Mouse (Mus musculus) hindbrain, embryonic 15.5 days (tissue): Measurements from ENCODE around the gene Lrp6. TPM values are rescaled to one million over a fixed set of nuclear protein-coding genes. Genes with fewer than 3 reads are reported as not detected.

Experiments used
- ATAC-seq: fragments of 200-750 bp; cut with Nextera tagmentation; 2 replicates; pipeline ENCODE4 v1.8.0; 2017; ENCODE audit warnings: low read depth, moderate number of reproducible peaks, moderate TSS enrichment; ENCODE audit not compliant: low FRiP score
- H3K27ac ChIP-seq: fragments of 300-500 bp; sonication (generic); replicated peaks from 2 replicates; pipeline ENCODE4 v1.5.1; 2015; ENCODE audit warnings: mild to moderate bottlenecking, inconsistent platforms
- H3K27me3 ChIP-seq: fragments of 300-500 bp; sonication (generic); 2 replicates; pipeline ENCODE4 v1.6.1; 2015; ENCODE audit warnings: control low read depth, inconsistent platforms
- H3K36me3 ChIP-seq: fragments of 300-500 bp; sonication (generic); 2 replicates; pipeline ENCODE4 v1.6.1; 2015; ENCODE audit warnings: control low read depth, inconsistent platforms
- H3K4me1 ChIP-seq: fragments of 300-500 bp; sonication (generic); replicated peaks from 2 replicates; pipeline ENCODE4 v1.6.1; 2015; ENCODE audit warnings: control low read depth, inconsistent platforms
- H3K4me2 ChIP-seq: fragments of 300-500 bp; sonication (generic); 2 replicates; pipeline ENCODE4 v1.6.1; 2015; ENCODE audit warnings: moderate library complexity, mild to moderate bottlenecking, inconsistent platforms
- H3K4me3 ChIP-seq: fragments of 300-500 bp; sonication (generic); 2 replicates; pipeline ENCODE4 v1.5.1; 2015; ENCODE audit warnings: mild to moderate bottlenecking, inconsistent platforms
- H3K9ac ChIP-seq: fragments of 300-500 bp; sonication (generic); 2 replicates; pipeline ENCODE4 v1.6.1; 2015; ENCODE audit warnings: inconsistent platforms
- H3K9me3 ChIP-seq: fragments of 300-500 bp; sonication (generic); 2 replicates; pipeline ENCODE4 v1.6.1; 2016; ENCODE audit warnings: control low read depth, inconsistent platforms
- WGBS: fragments of 180-500 bp; shearing (Covaris S2); methylation state at CpG from one replicate; pipeline ENCODE4 v1.1.7; 2015; 5-methylcytosine and 5-hydroxymethylcytosine counted together
- polyA plus RNA-seq: library from polyadenylated mRNA; unstranded; fragments of >200 nt; fragmentation: Nextera tagmentation; extraction: Ambion mirVana; gene quantifications from 2 replicates; pipeline ENCODE4 v1.2.1, GENCODE M21; 2015

Lrp6 gene
- polyA plus RNA-seq, 1 experiment from 2014 or later: 16.4 TPM

DNA sequence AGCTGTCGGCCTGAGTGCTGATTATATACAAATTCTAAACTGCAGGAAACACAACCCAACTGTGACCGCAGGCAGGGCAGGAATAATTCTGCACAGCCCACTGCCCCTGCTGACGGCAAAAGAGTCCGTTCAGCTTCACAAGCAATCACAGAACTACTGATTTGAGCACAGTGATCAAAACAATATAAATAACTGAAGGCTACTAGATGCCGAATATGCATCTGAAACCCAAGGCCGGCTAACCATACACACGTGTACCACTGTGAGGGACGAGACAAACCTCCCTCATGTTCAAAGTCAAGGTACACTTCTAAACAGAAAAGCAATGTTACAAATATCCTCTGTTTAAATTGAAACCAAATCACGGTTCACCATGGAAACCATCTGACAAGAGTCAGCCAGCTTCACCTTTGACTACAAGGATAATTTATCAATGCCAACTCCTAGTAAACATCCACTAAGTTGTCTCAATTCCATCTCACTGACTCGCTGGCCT is 57.0 kb downstream of the Lrp6 start:
- H3K27me3 ChIP-seq: no peaks in the 10 kb centered on the region
- ATAC-seq: peak; percentile 25; the same call in 1 of the 2 replicates
- H3K4me2 ChIP-seq: no peak overlapping the region
- peaks cover 17% of the 10 kb centered on the region for H3K36me3 ChIP-seq
- no peak overlapping the region for H3K9ac ChIP-seq
- 35% methylated on average over 10 of the region's 10 CpGs for WGBS
- H3K9me3 ChIP-seq: no peaks in the 10 kb centered on the region
- peak overlapping the region; percentile 25 for H3K27ac ChIP-seq
- peaks cover 13% of the 10 kb centered on the region for H3K4me1 ChIP-seq
- H3K4me3 ChIP-seq: no peak overlapping the region

DNA sequence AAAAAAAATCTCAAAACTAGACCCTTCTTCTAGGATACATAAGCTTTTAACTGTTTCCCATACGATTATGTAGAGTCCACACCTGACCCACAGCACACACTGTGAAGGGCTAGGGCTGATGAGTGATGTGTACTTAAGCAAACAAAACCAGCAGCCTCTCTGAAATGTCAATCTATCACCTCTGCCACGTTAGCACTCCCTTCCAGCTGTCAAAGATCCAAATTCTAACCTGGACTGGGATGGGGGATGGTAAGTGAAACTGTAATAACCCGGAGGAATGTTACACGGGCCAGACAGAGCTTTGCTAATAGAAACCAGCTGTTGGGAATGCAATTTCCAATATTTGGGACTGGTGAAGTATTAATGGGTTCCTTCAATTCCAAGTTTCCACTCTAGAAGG is 61.9 kb downstream of the Lrp6 start:
- Histone ChIP-seq H3K4me2 (no peak overlapping the region), H3K27ac (no peak overlapping the region), H3K36me3 (peaks cover 17% of the 10 kb centered on the region), H3K27me3 (no peaks in the 10 kb centered on the region), H3K4me3 (no peak overlapping the region), H3K9ac (no peak overlapping the region), H3K4me1 (peaks cover 18% of the 10 kb centered on the region), H3K9me3 (no peaks in the 10 kb centered on the region)
- 57% methylated on average over 4 of the region's 4 CpGs for WGBS
- no peak for ATAC-seq

DNA sequence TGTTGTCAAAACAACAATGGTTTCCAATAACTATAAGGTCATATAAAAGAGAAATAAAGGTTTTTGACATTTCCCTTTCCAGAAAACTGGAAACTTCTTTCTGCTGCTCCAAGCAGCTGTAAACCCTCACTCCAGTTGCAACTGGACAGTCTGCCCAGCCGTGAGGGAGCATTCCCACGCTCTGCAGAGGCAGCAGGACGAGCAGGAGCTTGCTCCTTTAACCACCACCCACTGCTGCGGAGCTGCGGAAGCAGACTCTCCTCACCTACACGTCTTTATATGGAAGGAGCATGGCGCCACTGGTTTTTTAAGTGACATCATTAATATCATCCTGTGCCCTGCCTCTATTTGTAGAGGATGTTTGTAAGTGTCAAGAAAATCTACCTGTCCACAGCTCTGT is 64.4 kb downstream of the Lrp6 start:
- Histone ChIP-seq H3K4me2 (no peak overlapping the region), H3K4me3 (no peak overlapping the region), H3K9ac (no peak overlapping the region), H3K9me3 (no peaks in the 10 kb centered on the region), H3K27me3 (no peaks in the 10 kb centered on the region), H3K4me1 (peaks cover 14% of the 10 kb centered on the region), H3K36me3 (peaks cover 26% of the 10 kb centered on the region), H3K27ac (no peak overlapping the region)
- 72% methylated on average over 7 of the region's 7 CpGs for WGBS
- no peak for ATAC-seq

DNA sequence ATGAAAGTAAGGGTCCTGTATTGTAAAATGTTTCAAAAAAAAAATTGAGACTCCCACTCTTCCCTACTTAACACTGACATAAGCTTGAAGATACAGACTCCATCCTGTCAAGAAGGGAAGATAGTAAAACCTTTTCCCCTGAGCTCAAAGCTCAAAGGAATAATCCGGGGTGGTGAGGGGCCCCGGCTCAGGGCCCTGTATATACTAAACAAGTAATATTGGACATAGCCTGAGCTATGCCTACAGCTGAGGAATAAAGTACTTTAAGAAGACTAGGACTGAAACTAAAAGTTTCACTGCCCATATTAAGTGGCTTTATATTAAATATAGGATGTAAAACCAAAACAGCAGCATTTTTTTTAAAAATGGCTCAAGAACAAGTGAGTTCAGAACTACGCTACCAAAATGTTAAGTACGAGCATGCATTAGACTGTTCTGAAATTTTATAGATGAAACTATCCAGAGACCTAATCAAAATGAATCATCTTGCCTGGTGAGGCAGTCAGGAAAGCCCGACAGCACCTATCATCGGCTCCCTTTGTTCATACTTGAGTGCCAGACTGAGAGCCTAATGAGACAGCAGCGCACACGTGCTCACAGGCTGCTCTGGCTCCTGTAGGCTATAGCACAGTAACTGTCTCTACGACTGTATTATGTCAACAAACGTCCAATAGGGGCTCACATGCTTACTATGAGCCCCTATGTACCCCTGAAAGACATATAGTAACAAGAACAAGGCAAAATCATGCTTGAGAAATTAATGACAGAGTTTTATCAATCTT is 66.2 kb downstream of the Lrp6 start:
- 44% methylated on average over 10 of the region's 10 CpGs for WGBS
- peaks cover 15% of the 10 kb centered on the region for H3K36me3 ChIP-seq
- H3K9ac ChIP-seq: no peak overlapping the region
- H3K4me3 ChIP-seq: no peak overlapping the region
- H3K4me1 ChIP-seq: peaks cover 14% of the 10 kb centered on the region
- H3K27me3 ChIP-seq: no peaks in the 10 kb centered on the region
- H3K4me2 ChIP-seq: 0 out of 2 replicates have a peak overlapping the region, but pooled peaks have one; percentile 3
- peak overlapping the region; percentile 1; the same call in 1 of the 2 replicates for H3K27ac ChIP-seq
- ATAC-seq: peak; percentile 85
- H3K9me3 ChIP-seq: no peaks in the 10 kb centered on the region

DNA sequence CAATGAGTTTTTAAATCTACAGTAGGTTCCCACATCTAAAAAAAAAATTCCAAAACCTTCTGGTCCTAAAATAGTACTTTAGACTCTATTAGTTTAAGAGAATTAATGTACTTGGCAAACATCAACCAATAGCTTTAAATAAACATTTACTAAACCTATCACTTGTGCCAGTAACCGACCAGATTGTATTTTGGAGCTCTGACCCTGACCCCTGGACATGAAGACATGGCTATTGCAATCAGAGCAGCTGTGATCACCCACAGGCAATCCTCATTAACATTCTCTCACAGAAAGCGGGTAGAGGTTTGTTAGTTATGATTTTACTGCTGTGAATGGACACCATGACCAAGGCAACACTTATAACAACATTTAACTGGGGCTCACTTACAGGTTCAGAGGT is 67.7 kb downstream of the Lrp6 start:
- no peak overlapping the region for H3K4me2 ChIP-seq
- peaks cover 27% of the 10 kb centered on the region for H3K4me1 ChIP-seq
- no peaks in the 10 kb centered on the region for H3K9me3 ChIP-seq
- ATAC-seq: no peak
- H3K9ac ChIP-seq: no peak overlapping the region
- H3K27ac ChIP-seq: no peak overlapping the region
- H3K36me3 ChIP-seq: peaks cover 8% of the 10 kb centered on the region
- 71% methylated on average over 2 of the region's 2 CpGs for WGBS
- H3K27me3 ChIP-seq: no peaks in the 10 kb centered on the region
- no peak overlapping the region for H3K4me3 ChIP-seq

DNA sequence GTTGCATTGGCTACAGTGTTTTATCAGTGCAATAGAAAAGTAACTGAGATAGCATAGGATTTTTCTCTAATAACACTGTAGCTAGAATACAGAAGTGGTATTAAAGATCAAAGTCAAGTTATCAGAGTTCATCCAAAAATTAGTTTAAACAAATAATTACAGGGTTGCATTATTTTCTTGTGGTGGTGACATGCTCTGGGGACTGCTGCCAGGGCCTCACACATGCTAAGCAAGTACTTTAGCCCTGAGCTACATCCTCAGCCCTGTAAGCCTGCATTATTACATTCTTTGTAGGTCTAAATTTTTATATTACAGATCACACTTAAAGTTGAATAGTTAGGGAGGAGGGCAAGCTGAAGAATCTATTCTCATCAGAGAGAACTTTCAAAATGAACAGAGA is 68.2 kb downstream of the Lrp6 start:
- Histone ChIP-seq H3K4me2 (no peak overlapping the region), H3K27ac (no peak overlapping the region), H3K4me1 (peaks cover 30% of the 10 kb centered on the region), H3K9me3 (no peaks in the 10 kb centered on the region), H3K36me3 (peaks cover 8% of the 10 kb centered on the region), H3K27me3 (no peaks in the 10 kb centered on the region), H3K9ac (no peak overlapping the region), H3K4me3 (no peak overlapping the region)
- ATAC-seq: no peak

DNA sequence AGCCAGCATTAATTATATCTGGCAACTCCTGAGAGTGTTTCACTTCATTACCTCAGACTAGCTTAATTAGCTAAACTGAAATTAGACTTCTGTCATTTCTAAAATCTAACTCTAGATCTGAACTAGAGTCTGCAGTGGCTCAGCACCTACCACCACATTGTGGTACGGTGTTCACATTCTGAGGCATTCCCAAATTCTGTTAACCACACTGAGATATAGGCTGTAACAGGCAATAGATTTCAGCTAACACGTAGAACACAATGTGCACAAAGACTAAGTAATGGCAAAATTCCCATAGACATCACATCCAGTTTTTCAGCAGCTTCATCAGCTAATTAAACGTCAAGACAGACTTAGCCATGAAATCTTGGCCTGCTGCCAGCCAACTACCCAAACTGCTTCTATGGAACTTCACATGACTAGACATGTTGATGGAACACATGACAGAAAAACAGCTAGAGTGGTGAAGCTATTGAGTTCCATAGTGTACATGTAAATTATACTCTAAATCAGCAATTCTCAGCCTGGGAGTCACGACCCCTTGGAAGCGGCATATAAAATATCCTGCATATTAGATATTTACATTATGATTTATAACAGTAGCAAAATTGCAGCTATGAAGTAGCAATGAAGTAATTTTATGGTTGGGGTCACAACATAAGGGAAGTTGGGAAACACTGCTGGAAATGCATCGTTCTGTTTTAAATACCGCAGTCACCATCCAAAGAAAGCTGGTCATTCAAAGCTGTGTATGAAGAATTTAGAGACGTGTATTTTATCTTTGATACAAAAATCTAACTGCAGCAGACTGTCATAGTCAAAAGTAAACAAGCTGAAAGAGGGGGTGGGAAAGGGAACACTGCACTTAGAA is 71.7 kb downstream of the Lrp6 start:
- H3K9me3 ChIP-seq: no peaks in the 10 kb centered on the region
- H3K27me3 ChIP-seq: no peaks in the 10 kb centered on the region
- H3K36me3 ChIP-seq: peaks cover 8% of the 10 kb centered on the region
- peak; percentile 52; the same call in 1 of the 2 replicates for ATAC-seq
- peak overlapping the region; percentile 46 for H3K27ac ChIP-seq
- H3K9ac ChIP-seq: no peak overlapping the region
- no peak overlapping the region for H3K4me3 ChIP-seq
- no peak overlapping the region for H3K4me2 ChIP-seq
- WGBS: 66% methylated on average over 8 of the region's 8 CpGs
- H3K4me1 ChIP-seq: peaks cover 20% of the 10 kb centered on the region

DNA sequence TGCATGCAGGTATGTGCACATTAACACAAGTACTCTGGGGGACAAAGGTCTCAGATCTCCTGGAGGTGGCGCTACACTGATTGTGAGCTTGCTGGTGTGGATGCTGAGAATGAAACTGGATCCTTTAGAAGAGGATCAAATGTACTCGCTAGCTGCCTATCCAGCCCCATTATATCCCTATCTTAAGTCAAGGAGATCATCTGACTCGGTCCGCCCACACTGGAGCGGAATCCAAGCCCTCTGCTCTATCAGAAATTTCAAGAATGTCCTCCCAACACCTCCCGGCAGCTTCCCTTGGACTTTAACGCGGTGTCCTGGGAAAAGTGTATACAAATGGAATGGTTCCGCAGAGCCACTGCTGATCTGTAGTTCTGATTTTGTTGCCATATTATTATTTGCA is 77.1 kb downstream of the Lrp6 start:
- Histone ChIP-seq H3K4me3 (no peak overlapping the region), H3K9me3 (no peaks in the 10 kb centered on the region), H3K4me1 (peaks cover 13% of the 10 kb centered on the region), H3K27me3 (no peaks in the 10 kb centered on the region), H3K27ac (no peak overlapping the region), H3K9ac (no peak overlapping the region), H3K4me2 (no peak overlapping the region), H3K36me3 (peaks cover 10% of the 10 kb centered on the region)
- no peak for ATAC-seq
- whole genome bisulfite sequencing: 97% methylated on average over 9 of the region's 9 CpGs

DNA sequence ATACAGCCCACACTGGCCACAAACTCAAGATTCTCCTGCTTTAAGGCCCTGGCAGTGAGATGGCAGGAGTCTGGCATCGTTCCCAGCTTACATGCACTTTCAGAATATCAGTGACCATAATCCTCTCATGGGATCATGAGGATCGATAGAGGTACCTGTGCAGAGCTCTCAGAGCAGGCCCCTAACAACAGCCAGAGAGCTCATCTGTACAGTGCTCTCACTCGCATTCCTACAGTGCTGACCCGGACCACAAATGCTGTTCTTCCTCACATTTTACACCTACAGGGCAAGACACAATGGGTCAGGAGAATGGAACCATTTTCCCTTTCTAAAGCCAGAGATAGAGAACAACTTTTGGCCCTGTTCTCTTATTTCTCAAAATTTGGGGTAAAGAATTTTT is 77.6 kb downstream of the Lrp6 start:
- peaks cover 8% of the 10 kb centered on the region; the same call in 1 of the 2 replicates for H3K4me1 ChIP-seq
- H3K9ac ChIP-seq: no peak overlapping the region
- peaks cover 13% of the 10 kb centered on the region for H3K36me3 ChIP-seq
- H3K9me3 ChIP-seq: no peaks in the 10 kb centered on the region
- ATAC-seq: no peak
- H3K27me3 ChIP-seq: no peaks in the 10 kb centered on the region
- 90% methylated on average over 4 of the region's 4 CpGs for WGBS
- no peak overlapping the region for H3K4me3 ChIP-seq
- H3K27ac ChIP-seq: no peak overlapping the region
- H3K4me2 ChIP-seq: no peak overlapping the region

DNA sequence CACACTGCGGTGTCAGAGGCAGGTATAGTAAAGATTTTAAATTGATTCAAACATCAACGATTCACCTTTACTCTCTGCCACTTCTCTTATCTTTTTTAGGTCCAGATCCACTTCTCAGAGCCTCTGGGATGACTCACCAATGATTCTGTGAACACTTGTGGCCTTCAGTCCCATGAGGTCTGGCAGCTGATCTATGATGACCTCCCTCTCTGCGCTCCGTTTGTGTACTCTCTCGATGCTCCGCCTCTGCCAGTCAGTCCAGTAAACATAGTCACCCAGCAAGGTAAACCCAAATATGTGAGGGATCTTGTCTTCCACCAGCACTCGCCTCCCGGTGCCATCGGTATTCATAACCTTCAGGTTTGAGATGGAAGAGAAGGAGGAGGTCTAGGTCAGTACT is 80.4 kb downstream of the Lrp6 start:
- H3K9ac ChIP-seq: no peak overlapping the region
- no peak for ATAC-seq
- no peaks in the 10 kb centered on the region for H3K27me3 ChIP-seq
- no peaks in the 10 kb centered on the region for H3K9me3 ChIP-seq
- no peak overlapping the region for H3K4me3 ChIP-seq
- no peaks in the 10 kb centered on the region for H3K4me1 ChIP-seq
- WGBS: 92% methylated on average over 9 of the region's 9 CpGs
- H3K36me3 ChIP-seq: peaks cover 20% of the 10 kb centered on the region
- H3K4me2 ChIP-seq: no peak overlapping the region
- no peak overlapping the region for H3K27ac ChIP-seq

DNA sequence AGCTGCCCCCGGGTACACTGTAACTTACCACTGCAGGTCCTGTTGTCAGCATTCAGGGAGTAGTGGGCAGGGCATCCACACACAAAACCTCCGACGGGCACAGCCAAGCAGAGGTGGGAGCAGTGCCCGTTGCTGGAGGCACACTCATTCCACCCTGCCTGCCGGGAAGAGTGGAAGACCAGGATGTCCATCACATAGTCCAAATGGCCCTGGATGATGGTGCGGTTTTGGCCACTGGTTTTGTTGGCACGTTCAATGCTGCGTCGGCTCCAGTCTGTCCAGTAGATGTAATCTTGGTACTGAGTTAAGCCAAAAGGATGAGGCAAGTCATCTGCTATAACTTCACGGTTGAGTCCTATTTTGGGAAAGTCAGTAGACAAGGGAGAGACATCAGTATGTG is 87.3 kb downstream of the Lrp6 start:
- H3K4me1 ChIP-seq: no peaks in the 10 kb centered on the region
- no peak overlapping the region for H3K4me2 ChIP-seq
- H3K9ac ChIP-seq: no peak overlapping the region
- H3K36me3 ChIP-seq: peaks cover 28% of the 10 kb centered on the region
- H3K4me3 ChIP-seq: no peak overlapping the region
- H3K27ac ChIP-seq: no peak overlapping the region
- no peaks in the 10 kb centered on the region for H3K27me3 ChIP-seq
- WGBS: 97% methylated on average over 10 of the region's 10 CpGs
- H3K9me3 ChIP-seq: no peaks in the 10 kb centered on the region
- no peak for ATAC-seq

DNA sequence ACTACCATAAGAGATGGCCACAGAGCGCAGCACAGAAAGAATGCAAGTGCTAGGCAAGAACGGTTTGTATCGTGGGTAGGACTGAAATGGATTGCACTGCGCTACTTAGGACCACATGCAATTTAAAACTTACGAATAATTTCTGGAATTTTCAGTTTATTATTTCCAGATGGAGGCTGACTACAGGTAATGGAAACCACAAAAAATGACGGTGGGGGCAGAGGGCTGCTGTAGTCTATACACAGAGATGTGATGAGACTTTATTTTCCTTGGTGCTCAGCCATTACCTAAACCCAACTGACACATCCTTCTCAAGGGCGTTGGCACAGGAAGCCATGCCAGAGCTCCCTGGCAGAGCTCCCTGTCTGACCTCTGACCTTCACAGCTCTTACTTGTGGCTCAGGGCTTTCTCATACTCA is 93.6 kb downstream of the Lrp6 start:
- no peak overlapping the region for H3K27ac ChIP-seq
- ATAC-seq: no peak
- no peaks in the 10 kb centered on the region for H3K9me3 ChIP-seq
- H3K4me1 ChIP-seq: no peaks in the 10 kb centered on the region
- 91% methylated on average over 7 of the region's 7 CpGs for WGBS
- H3K9ac ChIP-seq: no peak overlapping the region
- no peak overlapping the region for H3K4me2 ChIP-seq
- H3K4me3 ChIP-seq: no peak overlapping the region
- no peaks in the 10 kb centered on the region for H3K27me3 ChIP-seq
- H3K36me3 ChIP-seq: peaks cover 22% of the 10 kb centered on the region
